Mouse (Mus musculus): ENCODE data around the gene Trpc7.
A peak's percentile ranks its signal among the peaks of the same experiment; 100 is the strongest.

Trpc7 gene

DNA sequence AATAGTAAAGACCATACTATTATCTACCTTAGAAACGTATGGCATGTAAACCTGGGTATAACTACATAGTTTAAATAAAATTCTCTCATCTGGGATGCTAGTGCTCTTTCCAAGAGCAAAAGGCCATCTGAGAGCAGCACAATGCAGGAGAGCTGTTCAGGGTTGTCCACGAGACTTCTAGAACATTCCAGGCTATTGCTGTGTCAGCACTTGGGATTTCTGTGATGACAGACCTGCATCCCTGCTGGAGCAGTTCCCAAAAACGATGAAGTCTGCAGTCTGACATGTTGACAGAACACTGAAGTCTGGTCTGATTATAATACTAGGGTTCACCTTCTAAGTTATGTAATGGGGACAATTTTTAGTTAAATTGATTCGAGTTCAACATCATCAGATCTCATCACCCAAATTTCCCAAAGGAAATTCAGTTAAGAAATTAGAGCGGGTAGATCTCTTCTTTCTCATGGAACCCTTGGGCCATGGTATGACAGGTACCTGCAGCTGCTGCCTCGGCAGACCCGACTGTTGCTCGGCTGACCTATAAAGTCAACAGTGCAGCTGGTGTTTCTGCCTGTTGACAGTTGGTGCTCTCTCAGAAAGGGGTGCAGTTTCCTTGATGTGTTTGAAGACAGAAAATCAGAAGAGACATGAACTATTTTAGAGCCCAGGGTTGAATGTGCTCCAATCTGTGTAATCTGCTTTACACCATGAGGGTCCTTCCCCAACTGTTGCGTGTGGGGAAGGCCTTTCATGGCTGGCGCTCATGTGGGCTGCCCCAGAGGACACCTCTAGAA is 148.9 kb downstream of the Trpc7 start:
- DNase-seq: no peak

DNA sequence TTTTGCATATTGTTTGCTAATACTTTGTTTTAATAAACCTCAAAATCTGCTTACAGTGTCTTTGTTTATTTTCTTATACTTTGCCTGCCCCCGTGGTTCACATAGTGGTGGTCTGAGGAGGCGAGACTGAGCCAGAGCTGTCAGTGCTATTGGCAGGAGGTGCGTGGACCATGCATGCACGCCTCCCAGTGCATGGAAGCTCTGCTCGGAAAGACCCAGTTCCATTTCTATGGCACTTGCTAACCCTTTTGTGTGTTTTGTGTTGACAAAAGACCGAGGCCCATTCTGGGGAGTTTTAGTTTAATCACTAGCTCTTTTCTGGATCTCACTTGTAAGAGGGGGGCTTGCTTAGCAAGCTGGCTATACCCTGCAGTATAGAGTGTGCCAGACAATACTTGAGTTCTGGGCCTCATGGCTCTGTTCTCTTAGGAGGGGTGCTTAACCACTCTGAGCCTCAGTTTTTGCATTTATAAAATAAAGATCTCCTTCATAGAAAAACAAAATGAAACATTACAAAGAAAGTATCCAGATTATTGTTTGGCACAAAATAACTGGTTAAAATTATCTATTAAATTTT is 153.4 kb downstream of the Trpc7 start:
- no peak for DNase-seq

DNA sequence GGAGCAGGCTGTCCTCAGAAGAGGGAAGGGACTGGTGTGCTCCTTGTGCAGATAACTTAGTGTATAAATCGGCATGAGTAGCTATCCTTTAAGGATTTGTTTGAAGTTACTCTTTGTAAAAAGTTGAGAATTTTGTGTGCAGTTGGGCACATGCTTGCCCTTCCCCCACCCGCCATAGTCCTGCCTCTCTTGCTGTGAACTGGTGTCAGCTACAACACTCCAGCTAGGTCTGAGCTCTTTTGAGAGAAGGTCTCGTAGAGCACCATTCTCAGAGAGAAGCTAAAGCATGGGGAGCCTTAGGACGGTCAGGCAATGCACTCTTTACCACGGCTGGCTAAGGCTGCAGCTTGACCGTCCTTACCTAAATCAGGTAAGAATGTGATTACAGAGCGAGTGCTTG is 154.1 kb downstream of the Trpc7 start:
- no peak for DNase-seq

DNA sequence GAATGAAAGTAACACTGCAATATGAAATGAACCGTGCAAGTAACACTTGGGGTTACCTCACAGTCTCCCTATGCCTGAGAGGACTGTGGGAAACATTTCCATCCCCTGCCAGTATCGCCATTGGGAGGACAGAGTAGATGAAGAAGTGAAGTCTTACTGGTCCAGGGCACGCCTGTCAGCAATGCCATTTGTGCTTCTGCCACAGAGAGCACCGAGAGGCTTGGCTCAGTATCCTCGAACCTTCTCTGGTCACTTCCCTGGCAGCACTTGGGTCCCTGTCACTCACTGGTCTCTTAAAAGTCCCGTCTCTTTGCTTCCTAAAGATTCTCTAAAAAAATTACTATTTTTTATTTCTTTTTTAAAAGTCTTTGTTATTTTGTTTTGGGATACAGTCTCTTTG is 155.3 kb downstream of the Trpc7 start:
- no peak for DNase-seq

DNA sequence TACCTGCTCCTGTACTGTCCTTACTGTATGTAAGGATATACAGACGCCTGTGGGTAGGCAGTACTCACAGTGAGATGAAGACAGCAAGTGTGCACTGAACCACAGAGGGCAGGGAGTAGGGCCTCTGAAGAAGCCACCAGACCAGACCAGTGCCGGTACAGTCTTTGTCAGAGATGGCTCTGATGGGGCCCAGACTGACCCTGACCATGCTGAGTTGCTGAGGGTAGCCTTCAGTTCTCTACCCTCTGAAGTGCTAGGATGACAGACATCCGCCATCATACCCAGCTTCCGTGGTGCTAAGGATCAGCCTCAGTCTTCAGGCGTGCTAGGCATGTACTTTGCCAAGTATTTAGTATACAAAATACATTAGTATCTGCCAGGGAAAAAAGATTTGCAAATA is 156.2 kb downstream of the Trpc7 start:
- DNase-seq: no peak

DNA sequence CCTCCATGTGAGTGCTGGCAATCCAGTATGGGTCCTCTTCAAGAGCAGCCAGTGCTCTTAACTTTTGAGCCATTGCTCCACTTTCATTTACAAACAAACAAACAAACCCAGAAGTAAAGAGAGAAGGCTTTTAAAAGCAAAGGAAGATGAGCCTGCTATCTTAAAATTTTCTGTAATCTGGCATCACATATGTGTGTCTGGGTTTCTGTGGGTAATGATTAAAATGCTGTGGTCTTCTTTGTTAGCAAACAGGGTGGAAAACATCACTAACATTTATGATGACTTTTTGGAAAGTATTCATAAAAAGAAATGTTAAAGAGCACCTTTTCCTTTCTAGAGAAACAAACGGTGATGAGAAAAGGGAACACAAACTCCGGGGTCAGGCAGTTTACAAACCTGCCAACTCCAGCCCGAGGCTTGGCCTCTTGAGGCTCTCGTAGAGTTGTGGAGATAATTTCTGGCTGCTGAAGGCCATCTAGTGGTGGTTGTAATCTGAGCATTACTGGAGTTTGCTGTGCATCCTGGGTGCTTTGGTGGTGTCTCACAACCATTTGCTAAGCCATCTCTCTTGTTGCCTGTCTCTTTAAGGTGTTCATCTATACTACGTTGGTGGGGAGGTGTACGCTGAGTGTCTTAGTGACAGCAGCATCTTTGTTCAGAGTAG is 160.4 kb downstream of the Trpc7 start:
- peak in 1 of 2 experiments; percentile 42 for DNase-seq

DNA sequence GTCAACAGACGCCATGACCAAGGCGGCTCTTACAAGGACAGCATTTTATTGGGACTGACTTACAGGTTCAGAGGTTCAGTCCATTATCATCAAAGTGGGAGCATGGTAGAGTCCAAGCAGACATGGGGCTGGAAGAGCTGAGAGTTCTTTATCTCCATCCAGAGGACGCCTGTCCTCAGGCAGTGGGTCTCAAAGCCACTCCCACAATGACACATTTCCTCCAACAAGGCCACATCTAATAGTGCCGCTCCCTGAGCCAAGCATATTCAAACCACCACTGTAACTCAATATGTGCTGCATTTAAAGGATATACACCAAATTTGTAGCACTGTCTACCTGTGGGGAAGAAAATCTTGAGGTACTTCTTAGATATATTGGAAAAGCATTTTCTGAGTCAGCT is 161.2 kb downstream of the Trpc7 start:
- no peak for DNase-seq

DNA sequence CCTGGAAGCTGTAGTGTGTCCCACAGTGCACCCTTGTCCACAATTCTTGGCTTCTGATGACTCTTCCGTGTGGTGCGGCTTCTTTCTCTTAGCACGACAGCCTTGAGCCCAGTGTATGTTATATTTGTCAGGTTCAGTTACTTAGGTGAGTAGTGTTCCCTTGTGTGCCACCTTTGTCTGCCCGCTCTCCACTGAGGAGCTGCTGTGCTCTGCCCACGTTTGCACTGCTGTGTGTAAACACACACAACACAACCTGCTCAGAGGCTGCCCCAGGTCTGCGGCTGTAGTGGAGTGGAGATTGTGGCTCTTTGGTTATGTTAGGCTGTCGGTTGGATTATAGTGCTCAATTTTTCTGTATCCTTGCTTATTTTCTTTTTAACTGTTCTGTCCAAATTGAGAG is 166.7 kb downstream of the Trpc7 start:
- no peak for DNase-seq

DNA sequence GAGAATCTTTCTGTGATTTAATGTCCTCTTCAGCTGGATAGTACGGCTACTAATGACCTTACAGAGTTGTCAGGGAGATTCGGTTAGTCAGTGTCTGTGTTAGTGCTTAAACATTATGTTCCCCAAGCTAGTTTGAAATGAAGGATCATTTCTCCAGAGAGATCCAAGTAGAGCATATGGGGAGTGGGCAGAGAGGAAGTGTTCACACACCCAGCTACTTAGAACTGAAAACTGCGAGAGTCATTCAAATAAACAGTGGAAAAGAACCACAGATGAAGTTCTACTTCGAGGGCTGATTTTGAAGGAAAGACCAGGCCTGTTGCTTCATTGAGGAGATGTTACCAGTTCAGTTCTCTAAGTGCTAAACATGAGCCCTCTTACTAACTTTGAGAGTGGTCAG is 169.2 kb downstream of the Trpc7 start:
- DNase-seq: no peak
